Mouse (Mus musculus): Measurements from ENCODE around the gene Prmt1. TPM values are rescaled to one million over a fixed set of nuclear protein-coding genes. Genes with fewer than 3 reads are reported as not detected.

The Prmt1 gene
- polyA plus RNA-seq, 1 experiment from 2014 or later: 210 TPM

- H3K4me1 ChIP-seq (replicated peaks; ENCODE audit: control insufficient read depth, insufficient read depth, low read length): peaks cover 21% of the 10 kb centered on the region
- H3K9me3 ChIP-seq (ENCODE audit: control insufficient read depth, low read length): no peaks in the 10 kb centered on the region
- no peak overlapping the region for H3K27ac ChIP-seq
- H3K4me2 ChIP-seq (replicated peaks): no peak overlapping the region
- H3K9ac ChIP-seq: no peak overlapping the region
- no peak for ATAC-seq (ENCODE audit: low FRiP score)
- no peaks in the 10 kb centered on the region for H3K27me3 ChIP-seq (ENCODE audit: control insufficient read depth, insufficient read depth, low read length)
- H3K4me3 ChIP-seq (replicated peaks; ENCODE audit: low read length): no peak overlapping the region
- DNase-seq (ENCODE audit: low spot score): no peak
- 93% methylated on average over 3 of the region's 3 CpGs for WGBS
- peaks cover 47% of the 10 kb centered on the region for H3K36me3 ChIP-seq (replicated peaks; ENCODE audit: control insufficient read depth, insufficient read depth)
These were observed 27.7 kb upstream of the Prmt1 start for GRCm38 (mm10) chr7:45014096-45014451.

- Histone ChIP-seq H3K36me3 (replicated peaks; ENCODE audit: control insufficient read depth, insufficient read depth) (peaks cover 52% of the 10 kb centered on the region), H3K4me2 (replicated peaks) (no peak overlapping the region), H3K27me3 (ENCODE audit: control insufficient read depth, insufficient read depth, low read length) (no peaks in the 10 kb centered on the region), H3K4me3 (replicated peaks; ENCODE audit: low read length) (no peak overlapping the region), H3K4me1 (replicated peaks; ENCODE audit: control insufficient read depth, insufficient read depth, low read length) (peaks cover 21% of the 10 kb centered on the region), H3K27ac (no peak overlapping the region), H3K9me3 (ENCODE audit: control insufficient read depth, low read length) (no peaks in the 10 kb centered on the region), H3K9ac (no peak overlapping the region)
- ATAC-seq (ENCODE audit: low FRiP score): no peak
- 95% methylated on average over 16 of the region's 16 CpGs for WGBS
- no peak for DNase-seq (ENCODE audit: low spot score)
These were observed 27.2 kb upstream of the Prmt1 start for GRCm38 (mm10) chr7:45013366-45014095.

GRCm38 (mm10) chr7:45012824-45013223, 26.5 kb upstream of the Prmt1 start:
- Histone ChIP-seq H3K4me1 (replicated peaks; ENCODE audit: control insufficient read depth, insufficient read depth, low read length) (peaks cover 21% of the 10 kb centered on the region), H3K27me3 (ENCODE audit: control insufficient read depth, insufficient read depth, low read length) (no peaks in the 10 kb centered on the region), H3K9me3 (ENCODE audit: control insufficient read depth, low read length) (no peaks in the 10 kb centered on the region), H3K4me3 (replicated peaks; ENCODE audit: low read length) (no peak overlapping the region), H3K27ac (no peak overlapping the region), H3K4me2 (replicated peaks) (no peak overlapping the region), H3K36me3 (replicated peaks; ENCODE audit: control insufficient read depth, insufficient read depth) (peaks cover 59% of the 10 kb centered on the region), H3K9ac (no peak overlapping the region)
- ATAC-seq (ENCODE audit: low FRiP score) (no peak), DNase-seq (ENCODE audit: low spot score) (no peak)
- WGBS: 82% methylated on average over 4 of the region's 4 CpGs

GRCm38 (mm10) chr7:45012011-45012410, 25.6 kb upstream of the Prmt1 start:
- no peak overlapping the region for H3K4me2 ChIP-seq (replicated peaks)
- H3K27me3 ChIP-seq (ENCODE audit: control insufficient read depth, insufficient read depth, low read length): no peaks in the 10 kb centered on the region
- ATAC-seq (ENCODE audit: low FRiP score): no peak
- no peaks in the 10 kb centered on the region for H3K9me3 ChIP-seq (ENCODE audit: control insufficient read depth, low read length)
- no peak overlapping the region for H3K9ac ChIP-seq
- no peak overlapping the region for H3K27ac ChIP-seq
- H3K36me3 ChIP-seq (replicated peaks; ENCODE audit: control insufficient read depth, insufficient read depth): peaks cover 67% of the 10 kb centered on the region
- no peak overlapping the region for H3K4me3 ChIP-seq (replicated peaks; ENCODE audit: low read length)
- WGBS: 96% methylated on average over 6 of the region's 6 CpGs
- peaks cover 17% of the 10 kb centered on the region for H3K4me1 ChIP-seq (replicated peaks; ENCODE audit: control insufficient read depth, insufficient read depth, low read length)
- no peak for DNase-seq (ENCODE audit: low spot score)

GRCm38 (mm10) chr7:45008411-45008810, 22.0 kb upstream of the Prmt1 start:
- Histone ChIP-seq H3K9me3 (ENCODE audit: control insufficient read depth, low read length) (no peaks in the 10 kb centered on the region), H3K4me1 (replicated peaks; ENCODE audit: control insufficient read depth, insufficient read depth, low read length) (no peaks in the 10 kb centered on the region), H3K4me2 (replicated peaks) (no peak overlapping the region), H3K36me3 (replicated peaks; ENCODE audit: control insufficient read depth, insufficient read depth) (peaks cover 100% of the 10 kb centered on the region), H3K27ac (no peak overlapping the region), H3K9ac (no peak overlapping the region), H3K27me3 (ENCODE audit: control insufficient read depth, insufficient read depth, low read length) (no peaks in the 10 kb centered on the region), H3K4me3 (replicated peaks; ENCODE audit: low read length) (no peak overlapping the region)
- ATAC-seq (ENCODE audit: low FRiP score): no peak
- WGBS: 95% methylated on average over 19 of the region's 19 CpGs
- no peak for DNase-seq (ENCODE audit: low spot score)

GRCm38 (mm10) chr7:45007846-45008245, 21.5 kb upstream of the Prmt1 start:
- Histone ChIP-seq H3K4me1 (replicated peaks; ENCODE audit: control insufficient read depth, insufficient read depth, low read length) (no peaks in the 10 kb centered on the region), H3K9ac (no peak overlapping the region), H3K4me2 (replicated peaks) (no peak overlapping the region), H3K9me3 (ENCODE audit: control insufficient read depth, low read length) (no peaks in the 10 kb centered on the region), H3K4me3 (replicated peaks; ENCODE audit: low read length) (no peak overlapping the region), H3K27me3 (ENCODE audit: control insufficient read depth, insufficient read depth, low read length) (no peaks in the 10 kb centered on the region), H3K27ac (no peak overlapping the region), H3K36me3 (replicated peaks; ENCODE audit: control insufficient read depth, insufficient read depth) (peaks cover 100% of the 10 kb centered on the region)
- ATAC-seq (ENCODE audit: low FRiP score): no peak
- no peak for DNase-seq (ENCODE audit: low spot score)
- 95% methylated on average over 28 of the region's 30 CpGs for WGBS

GRCm38 (mm10) chr7:45007141-45007540, 20.8 kb upstream of the Prmt1 start:
- H3K36me3 ChIP-seq (replicated peaks; ENCODE audit: control insufficient read depth, insufficient read depth): peaks cover 100% of the 10 kb centered on the region
- H3K27ac ChIP-seq: no peak overlapping the region
- no peaks in the 10 kb centered on the region for H3K4me1 ChIP-seq (replicated peaks; ENCODE audit: control insufficient read depth, insufficient read depth, low read length)
- WGBS: 94% methylated on average over 29 of the region's 29 CpGs
- no peak overlapping the region for H3K4me2 ChIP-seq (replicated peaks)
- no peaks in the 10 kb centered on the region for H3K27me3 ChIP-seq (ENCODE audit: control insufficient read depth, insufficient read depth, low read length)
- no peaks in the 10 kb centered on the region for H3K9me3 ChIP-seq (ENCODE audit: control insufficient read depth, low read length)
- no peak for DNase-seq (ENCODE audit: low spot score)
- no peak overlapping the region for H3K4me3 ChIP-seq (replicated peaks; ENCODE audit: low read length)
- ATAC-seq (ENCODE audit: low FRiP score): no peak
- no peak overlapping the region for H3K9ac ChIP-seq

GRCm38 (mm10) chr7:45006503-45006902, 20.1 kb upstream of the Prmt1 start:
- DNase-seq (ENCODE audit: low spot score) (no peak), ATAC-seq (ENCODE audit: low FRiP score) (no peak)
- H3K9ac ChIP-seq: no peak overlapping the region
- H3K36me3 ChIP-seq (replicated peaks; ENCODE audit: control insufficient read depth, insufficient read depth): peaks cover 100% of the 10 kb centered on the region
- no peak overlapping the region for H3K4me2 ChIP-seq (replicated peaks)
- no peaks in the 10 kb centered on the region for H3K9me3 ChIP-seq (ENCODE audit: control insufficient read depth, low read length)
- no peaks in the 10 kb centered on the region for H3K4me1 ChIP-seq (replicated peaks; ENCODE audit: control insufficient read depth, insufficient read depth, low read length)
- WGBS: 95% methylated on average over 12 of the region's 12 CpGs
- H3K27ac ChIP-seq: no peak overlapping the region
- H3K27me3 ChIP-seq (ENCODE audit: control insufficient read depth, insufficient read depth, low read length): no peaks in the 10 kb centered on the region
- H3K4me3 ChIP-seq (replicated peaks; ENCODE audit: low read length): no peak overlapping the region

GRCm38 (mm10) chr7:45005321-45005992, 19.1 kb upstream of the Prmt1 start:
- Histone ChIP-seq H3K4me1 (replicated peaks; ENCODE audit: control insufficient read depth, insufficient read depth, low read length) (no peaks in the 10 kb centered on the region), H3K4me3 (replicated peaks; ENCODE audit: low read length) (no peak overlapping the region), H3K9ac (no peak overlapping the region), H3K9me3 (ENCODE audit: control insufficient read depth, low read length) (no peaks in the 10 kb centered on the region), H3K4me2 (replicated peaks) (no peak overlapping the region), H3K36me3 (replicated peaks; ENCODE audit: control insufficient read depth, insufficient read depth) (peaks cover 100% of the 10 kb centered on the region), H3K27me3 (ENCODE audit: control insufficient read depth, insufficient read depth, low read length) (no peaks in the 10 kb centered on the region), H3K27ac (no peak overlapping the region)
- 88% methylated on average over 6 of the region's 6 CpGs for WGBS
- ATAC-seq (ENCODE audit: low FRiP score) (no peak), DNase-seq (ENCODE audit: low spot score) (no peak)
